Mouse (Mus musculus): ENCODE data around the gene Nek6.

GRCm38 (mm10) chr2:38607716-38608115 lies 96.3 kb downstream of the Nek6 start:
- TF ChIP-seq CTCF (conservative IDR thresholded peaks at IDR 0.05; ENCODE audit: low read length), result no peak
- no peak for TF ChIP-seq NANOG (IDR thresholded peaks at IDR 0.05; ENCODE audit: borderline replicate concordance, low read length)
- TF ChIP-seq POU5F1 (IDR thresholded peaks at IDR 0.05; ENCODE audit: borderline replicate concordance, low read length), result no peak
